Mouse (Mus musculus): Measurements from ENCODE around the gene Tmem63c.
A peak's percentile ranks its signal among the peaks of the same experiment; 100 is the strongest.

Tmem63c gene

DNA sequence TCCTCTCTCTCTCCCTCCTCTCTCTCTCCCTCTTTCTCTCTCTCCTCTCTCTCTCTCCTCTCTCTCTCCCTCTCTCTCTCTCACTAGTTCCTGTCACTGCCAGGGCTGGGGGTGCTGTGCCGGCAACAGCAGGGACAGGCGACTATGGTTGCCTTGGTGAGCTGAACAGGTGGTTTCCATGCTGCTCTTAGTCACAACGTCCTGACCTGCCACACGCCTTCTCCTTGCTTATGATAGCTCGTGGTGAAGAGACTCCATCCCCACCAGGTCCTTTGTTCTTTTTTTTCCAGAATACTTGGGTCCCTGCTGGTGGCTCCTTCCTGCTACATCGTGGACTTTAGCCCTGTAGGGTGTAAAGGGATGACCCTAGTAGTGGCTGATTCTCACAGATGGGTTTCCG is 18.9 kb upstream of the Tmem63c start:
- DNase-seq = no peak

DNA sequence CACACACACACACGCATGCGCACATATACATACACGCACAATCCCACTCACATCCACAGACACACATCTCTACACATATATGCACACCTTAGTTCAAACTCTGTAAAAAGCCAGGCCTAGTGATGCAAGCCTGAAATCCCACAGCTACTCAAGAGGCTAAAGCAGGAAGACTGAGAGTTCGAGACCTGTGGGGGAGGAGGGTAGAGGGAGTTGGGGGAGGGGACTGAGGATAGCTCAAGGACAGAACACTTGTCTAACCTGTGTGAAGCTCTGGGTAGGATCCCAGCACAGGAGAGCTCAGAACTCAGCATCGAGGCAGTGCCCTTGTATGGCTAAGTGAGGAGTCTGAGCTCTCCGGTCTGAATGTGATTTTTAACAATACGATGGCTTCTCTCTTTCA is 18.3 kb upstream of the Tmem63c start:
- no peak for DNase-seq

DNA sequence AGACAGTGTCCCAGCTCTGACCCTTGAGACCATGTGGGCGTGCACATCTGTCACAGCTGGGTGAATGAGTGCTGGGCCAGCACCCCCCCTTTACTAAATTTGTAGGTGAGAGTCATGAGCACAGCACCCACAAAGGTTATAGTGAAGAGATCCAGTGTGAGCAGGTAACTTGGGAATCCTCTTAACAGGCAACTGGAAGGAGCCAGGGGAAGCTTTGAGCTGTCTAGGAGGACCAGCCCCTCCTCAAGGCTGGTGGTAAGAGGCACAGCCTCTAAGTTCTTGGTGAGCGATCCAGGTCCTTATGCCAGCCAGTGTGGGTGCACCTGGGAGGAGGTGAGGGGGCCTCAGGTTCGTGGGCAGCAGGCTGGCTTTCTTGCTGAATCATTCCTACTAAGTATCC is 17.5 kb upstream of the Tmem63c start:
- no peak for DNase-seq

DNA sequence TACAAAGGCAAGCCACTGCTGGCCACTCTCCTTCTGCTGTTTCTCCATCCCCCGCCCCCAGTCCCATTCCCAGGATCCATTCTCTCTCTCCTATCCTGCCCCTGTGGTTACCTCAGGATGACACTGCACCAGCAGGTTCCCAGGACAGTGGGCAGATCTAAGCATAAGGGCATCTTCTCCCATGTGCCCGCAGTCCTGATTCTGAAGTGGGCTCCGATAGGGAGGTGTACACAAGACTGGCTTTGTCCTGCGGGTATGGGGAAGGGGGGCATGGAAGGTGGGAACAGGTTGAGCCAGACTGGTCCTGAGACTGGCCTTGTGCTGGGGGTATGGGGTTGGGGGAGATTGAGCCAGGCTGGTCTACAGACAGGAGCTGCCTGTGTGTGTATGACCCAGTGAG is 16.5 kb upstream of the Tmem63c start:
- DNase-seq = no peak

DNA sequence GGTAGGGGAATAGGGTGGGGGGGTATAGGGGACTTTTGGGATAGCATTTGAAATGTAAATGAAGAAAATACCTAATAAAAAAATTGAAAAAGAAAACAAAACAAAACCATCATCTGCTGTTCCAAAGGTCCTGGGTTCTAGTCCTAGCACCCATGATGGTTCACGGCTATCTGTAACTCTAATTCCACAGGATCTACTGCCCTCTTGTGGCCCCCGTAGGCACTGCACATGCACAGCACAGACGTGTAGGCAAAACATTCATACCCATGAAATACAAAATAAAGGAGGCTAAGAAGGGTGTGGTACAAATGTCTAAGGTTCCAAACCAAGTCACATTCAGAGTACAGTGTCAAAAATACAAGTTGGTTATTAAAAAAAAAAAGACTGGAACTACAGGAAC is 4.1 kb upstream of the Tmem63c start:
- DNase-seq = peak; percentile 58

DNA sequence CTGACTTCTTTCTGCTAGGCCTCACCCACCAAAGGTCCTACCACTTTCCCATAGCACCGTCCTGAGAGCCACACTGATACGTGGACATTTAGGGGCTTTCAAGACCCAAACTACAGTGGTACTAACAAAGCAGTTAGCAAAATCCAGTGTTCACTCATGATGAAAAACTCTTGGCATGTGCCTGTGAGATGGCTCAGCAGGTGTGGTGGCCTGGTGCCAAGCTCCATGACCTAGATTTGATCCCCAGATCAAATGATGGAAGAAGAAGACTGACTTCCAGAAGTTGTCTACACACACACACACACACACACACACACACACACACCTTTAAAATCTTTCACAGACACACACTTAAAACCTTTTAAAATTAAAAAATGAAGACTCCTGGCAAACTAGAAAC is 2.4 kb upstream of the Tmem63c start:
- DNase-seq = no peak

DNA sequence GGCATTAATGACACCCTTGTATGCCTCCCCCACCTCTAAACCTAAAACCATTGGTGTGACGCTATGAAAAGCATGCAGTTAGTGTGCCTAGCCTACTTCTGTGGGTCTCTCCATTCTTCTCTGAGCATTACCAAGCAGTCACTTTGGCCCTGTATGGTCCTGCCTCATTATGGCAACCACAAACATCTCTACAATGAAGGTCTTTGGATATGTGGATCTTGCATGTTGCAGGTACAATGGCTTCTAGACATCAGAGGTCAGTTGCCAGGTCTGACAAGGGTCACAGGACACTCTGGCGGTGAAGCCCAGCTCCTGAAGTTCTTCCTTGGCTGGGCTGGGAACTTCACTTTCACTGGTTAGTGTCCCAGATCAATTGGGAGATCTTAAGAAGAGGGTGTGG is 866 bp downstream of the Tmem63c start:
- DNase-seq = no peak

DNA sequence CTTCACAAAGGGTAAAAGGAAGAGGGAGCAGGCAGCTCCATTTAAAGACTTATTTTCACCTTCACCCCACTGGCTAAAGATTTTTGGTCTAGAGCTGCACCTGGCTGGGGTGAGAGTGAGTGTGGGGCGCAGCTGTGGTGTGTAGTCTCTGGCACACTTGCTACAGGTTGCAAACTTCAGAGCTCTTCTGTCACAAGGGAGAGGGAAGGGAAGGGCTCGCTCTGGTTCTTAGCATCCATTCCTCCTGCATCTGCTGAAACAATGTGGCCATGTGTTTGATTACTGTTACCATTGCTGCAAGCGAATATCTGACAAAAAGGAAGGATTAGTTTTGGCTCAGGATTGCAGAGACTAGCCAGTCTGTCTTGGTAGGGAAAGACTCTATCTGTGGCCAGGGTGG is 2.3 kb downstream of the Tmem63c start:
- no peak for DNase-seq

DNA sequence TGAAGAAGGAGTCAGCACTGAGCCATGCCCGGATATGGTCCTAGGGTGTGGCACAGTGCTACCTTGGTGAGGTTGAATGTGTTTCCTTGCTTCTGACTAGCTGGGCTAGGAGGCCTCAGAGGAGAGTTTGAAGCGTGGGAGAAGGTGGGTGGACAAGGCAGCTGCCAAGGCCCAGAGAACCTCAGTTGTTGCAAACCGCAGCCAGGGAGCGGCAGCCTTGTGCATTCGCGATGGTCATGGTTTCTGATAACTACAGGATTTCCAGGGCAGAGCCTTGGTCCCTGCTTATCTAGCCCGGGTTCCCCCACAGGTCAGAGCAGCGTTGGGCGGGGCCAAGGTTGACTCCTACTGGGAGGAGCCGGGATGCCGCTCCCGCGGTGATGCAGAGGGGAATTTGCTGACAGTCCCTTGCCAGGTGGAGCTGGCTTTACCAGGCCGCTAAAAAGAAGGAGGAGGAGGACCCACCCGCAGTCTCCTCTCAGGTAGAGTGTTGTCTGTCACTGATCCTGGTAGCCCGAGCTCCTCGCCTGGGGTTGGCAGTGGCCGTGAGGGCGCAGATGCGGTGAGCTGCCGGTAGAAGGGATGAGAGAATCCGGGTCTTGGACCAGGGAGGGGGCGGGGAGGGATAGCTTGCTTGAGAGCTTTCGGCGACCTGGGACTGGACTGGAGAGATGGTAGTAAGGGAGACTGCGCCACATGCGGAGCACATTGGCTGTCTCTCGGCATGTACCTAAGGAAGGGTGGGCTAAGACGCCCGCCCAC is 5.2 kb downstream of the Tmem63c start:
- no peak for DNase-seq

DNA sequence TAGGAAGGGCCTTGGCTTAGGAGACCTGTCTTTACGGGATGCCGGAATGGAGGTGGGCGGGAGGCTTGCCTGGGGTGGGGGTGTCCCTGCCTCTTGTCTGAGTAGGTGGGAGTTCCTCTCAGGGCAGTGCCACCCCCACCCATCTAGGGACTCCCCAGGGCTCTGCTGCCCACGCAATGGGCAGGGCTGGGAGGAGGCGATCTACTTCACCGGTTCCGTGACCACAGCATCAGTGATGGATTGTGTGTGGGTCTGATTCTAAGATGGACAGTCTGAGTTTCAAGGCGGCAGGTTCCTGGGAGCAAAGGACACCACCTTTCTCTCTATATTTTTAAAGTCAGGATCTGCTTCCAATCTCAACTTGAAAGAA is 5.7 kb downstream of the Tmem63c start:
- DNase-seq = no peak

DNA sequence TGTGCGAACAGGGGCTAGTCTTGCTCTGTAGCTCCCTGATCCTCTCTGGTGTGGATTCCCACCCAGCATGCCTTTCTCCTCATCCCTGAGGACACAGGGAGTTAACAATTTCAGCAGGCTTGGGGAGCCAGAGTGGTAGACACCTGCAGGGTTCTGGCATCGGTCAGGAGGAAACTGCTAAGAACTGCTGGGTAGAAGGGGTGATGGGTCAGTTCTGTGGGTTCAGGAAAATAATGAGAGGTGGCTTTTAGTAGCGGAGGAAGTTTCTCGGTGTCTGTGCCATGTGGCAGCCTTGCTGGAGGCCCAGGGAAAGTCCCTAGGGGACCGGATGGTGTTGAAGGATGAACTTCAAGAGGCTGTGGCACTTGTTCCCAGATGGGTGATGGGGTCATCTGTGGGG is 6.3 kb downstream of the Tmem63c start:
- no peak for DNase-seq

DNA sequence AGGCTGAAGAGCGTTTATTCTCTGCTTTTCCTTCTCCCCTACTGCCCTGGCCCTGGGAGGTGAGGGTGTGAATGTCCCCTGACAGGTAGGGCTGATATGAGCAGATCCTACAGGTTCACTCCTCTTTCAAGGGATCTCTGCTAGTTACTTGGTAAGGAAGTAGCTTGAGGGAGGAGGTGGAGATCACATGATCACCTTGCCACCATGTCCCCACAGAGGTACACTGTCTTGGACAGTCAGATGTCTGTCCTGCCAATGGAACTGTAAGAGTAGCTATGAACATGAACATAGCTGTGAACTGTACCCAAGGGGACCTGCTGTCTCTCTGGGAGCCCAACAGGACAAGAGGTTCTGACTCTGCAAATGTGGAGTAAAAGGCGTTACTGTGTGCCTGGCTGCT is 6.9 kb downstream of the Tmem63c start:
- DNase-seq = no peak

DNA sequence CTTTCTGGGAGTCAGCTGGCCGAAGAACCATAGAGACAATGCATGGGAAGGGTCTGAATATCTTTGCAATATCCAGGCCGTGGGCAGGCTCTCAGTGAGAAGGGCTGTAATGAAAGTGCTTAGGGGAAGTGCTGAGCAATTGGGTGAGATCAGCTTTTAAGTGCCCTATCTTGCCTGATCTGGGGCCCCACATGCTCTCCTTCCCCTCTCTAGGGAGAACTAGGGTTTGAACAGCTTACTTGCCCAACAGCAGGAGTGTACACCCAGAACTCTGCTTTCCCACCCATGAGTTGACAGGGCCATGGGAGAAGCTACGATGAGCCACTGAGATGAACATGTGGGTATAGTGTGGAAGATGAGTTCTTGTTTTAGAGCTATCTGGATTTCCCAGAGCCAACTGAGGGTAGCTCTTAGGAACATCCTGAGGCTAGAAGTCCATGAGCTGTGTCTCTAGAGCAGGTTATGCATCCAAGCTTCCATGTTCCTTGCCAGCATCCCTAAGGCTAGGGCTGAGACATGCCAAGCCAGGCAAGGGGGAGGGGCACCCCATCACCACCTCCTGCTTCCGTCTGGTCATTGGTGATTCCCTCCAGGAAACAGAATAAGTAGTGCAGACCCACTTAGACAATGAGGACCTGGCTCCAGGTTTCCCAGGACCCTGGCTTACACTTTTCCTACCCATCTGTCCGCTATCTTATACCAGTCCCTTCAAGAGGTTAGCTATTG is 8.3 kb downstream of the Tmem63c start:
- DNase-seq = no peak

DNA sequence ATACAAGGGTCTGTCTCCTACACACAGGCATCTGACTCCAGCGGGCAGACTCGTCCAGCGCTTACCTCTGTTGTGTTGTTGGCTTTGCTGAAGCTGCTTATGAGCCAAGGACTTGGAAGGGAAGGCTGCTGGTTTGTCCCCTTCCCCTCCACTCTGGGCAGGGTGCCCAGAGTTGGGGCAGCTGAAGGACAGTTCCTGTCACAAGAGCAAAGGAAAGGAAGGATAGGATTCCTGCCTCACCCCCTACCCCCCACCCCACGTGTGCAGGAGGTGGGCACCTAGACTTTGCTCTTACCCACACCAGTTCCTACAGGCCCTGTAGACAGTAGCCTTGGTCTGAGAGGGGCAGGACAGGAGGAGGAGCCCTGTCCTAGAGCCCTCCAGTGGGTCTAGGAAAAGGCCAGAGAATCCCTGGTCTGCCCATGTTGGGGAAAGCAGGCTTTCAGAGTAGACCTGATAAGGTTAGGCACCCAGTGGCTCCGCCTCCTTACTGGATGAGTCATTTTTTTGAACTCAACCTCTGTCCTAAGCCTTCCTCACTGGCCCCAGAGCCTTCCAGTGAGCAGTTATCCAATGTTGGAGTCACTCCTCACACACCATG is 10.1 kb downstream of the Tmem63c start:
- DNase-seq = no peak

DNA sequence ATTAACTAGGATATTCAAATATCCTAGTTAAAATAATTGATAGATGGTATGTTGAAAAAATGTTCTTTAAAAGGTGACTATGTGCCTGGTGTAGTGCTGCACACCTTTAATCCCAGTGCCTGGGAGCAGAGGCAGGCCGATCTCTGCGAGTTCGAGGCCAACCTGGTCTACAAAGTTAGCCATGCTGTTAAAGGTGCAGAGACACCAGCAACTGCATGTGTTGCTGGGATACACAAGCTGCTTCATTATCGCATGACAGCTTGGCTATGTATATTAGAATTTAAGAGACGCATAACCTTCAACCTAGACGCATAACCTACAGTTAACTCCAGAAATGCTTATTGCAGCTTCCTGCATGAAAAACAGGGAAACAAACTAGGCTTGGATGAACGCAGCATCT is 15.5 kb downstream of the Tmem63c start:
- no peak for DNase-seq

DNA sequence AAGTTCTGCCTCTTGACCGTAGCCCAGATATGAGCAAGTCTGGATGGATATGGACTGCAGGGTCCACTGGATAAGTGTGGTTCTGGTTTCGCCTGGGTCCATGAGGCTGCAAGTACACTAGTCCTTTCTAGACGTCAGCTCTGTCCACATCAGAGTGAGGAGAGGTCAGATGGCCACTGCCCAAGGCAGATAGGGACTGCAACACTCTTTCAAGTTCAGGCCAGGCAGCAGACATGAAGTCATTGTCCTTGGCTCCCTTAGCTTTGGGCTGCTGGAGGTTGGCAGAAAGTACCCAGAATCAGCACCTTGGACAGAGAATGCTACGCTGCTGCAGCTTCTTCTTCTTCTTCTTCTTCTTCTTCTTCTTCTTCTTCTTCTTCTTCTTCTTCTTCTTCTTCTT is 19.0 kb downstream of the Tmem63c start:
- no peak for DNase-seq

DNA sequence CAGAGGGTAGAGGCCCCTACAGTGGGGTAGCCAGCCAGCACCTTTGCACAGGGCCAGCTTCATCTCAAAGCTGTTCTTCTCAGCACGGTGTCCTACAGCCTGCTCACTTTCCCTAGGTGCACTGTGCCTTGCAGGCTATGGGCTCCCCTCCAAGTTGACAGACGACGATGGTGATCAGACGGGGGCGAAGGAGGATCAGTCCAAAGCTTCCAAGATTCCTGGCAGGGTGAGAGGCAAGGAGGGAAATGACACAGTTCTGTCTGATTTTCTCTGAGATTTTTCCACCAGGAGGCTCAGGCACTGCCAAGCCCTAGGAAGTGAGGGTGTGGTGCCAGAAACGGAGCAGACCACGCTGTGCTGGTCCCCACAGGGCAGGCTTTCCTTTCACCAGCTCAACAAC is 19.7 kb downstream of the Tmem63c start:
- DNase-seq = no peak

DNA sequence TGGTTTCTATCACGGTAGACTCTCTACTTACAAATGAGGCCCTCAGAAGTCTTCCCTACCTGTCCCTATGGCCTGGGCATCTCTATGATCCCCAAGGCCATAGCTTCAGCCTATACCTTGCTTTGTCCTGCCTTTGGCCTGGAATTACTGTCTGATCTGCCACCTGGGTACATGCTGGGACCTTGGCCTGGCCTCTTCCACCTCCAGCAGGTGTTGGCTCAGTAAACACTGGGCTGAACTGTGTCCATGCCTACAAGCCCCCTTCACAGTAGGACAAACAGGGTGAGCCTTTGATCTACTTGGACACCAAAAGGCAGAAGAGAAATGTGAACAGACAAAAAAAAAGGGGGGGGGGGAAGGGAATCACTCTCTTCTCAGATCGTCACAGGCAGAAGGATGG is 21.3 kb downstream of the Tmem63c start:
- DNase-seq = no peak

DNA sequence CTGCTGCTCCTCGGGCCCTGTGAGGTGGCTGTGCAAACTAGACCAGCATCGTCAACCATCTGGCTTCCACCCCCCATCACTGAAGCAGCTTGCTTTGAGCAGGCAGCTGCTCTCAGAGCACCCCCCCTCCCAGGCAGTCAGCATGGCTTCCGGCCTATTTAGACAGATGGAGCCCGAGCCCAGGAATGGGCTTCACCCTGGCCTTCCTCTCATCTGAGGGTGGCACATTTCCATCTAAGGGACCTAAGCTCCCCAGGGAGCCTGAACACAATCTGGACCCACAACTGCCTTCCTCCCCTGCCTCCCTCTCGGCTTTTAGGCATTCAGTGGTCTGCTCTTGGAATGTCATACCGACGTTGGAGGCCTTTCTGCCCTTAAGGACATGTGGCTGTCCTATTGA is 22.1 kb downstream of the Tmem63c start:
- DNase-seq = no peak

DNA sequence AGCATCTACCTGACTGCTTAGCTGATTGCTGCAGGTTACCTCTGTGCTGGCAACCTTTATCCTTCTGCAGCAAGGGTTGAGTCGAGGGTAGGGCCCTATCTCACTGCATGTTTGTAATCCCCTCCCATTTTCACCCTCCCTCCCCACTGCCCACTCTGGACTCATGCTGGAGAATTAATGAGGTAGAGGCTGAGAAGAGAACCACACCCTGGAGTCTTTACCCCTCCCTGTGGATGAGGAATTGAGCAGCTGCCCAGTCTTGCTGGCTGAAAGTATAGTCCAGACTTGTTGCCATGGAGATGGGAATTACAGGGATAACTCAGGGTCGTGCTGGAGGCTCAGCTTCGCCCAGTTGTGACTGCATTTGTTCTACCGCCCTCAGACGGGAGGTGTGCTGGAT is 23.6 kb downstream of the Tmem63c start:
- no peak for DNase-seq

DNA sequence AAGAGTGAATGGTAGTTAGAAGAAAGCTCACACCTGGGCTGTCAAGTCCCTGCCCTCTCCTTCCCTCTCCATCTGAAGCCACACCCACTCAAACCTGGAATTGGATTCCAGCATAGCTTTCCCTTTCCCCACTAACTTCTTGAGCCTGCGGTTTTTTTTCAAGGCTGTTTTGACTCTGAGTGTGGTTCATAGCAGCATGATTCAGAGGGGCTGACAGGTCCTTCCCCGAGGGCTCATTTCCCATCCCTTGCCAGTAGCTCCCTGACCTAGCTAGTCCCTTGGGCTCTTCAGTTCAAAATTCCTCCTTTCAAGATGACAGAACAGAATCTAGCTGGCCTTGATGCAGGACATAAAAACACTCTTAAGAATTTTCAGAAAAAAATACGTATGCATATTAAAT is 26.4 kb downstream of the Tmem63c start:
- DNase-seq = no peak

DNA sequence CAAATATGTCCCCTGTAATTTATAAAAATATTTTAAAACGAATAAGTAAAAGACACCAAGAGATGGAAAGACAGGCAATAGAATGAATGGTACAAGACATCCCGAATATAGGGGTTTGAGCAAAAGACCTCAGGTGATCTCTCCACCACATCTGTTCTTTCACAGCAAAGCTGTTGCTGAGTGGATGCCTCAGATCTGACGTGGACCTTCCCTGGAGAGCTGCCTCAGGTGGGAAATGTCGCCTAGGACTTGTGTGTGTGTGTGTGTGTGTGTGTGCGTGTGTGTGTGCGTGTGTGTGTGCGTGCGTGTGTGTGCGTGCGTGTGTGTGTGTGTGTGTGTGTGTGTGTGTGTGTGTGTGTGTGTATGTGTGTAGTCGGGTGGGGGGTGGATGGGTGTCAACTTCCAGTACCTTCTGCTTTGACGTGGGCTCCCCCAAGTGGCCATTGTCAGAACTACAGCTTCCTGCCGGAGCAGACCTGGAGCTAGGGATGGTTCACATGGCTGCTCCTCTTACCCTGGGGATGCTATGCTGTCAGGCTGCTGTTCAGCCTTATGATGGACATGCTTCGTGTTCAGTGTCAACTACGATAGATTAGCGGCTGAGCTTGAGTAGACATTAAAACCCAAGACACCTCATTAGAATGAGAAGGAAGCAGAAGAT is 31.7 kb downstream of the Tmem63c start:
- DNase-seq = peak; percentile 79

DNA sequence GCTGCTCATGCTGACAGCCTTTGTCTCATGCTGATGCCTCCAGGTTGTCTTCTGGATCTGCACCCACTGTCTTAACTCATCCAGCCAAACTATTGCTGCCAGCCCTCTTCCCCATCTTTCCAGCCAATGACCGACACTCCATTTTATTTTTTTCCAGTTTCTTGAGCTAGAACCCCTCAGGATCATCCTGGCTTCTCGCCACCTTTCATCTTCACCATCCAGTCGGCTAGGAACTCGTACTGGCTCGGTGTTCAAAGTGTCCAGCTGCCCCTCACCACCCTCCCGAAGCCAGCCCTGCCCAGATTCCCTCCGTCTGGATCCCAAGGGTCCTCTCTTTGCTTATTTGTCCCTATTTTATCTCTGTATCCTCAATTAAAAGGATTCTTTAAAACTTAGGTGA is 33.7 kb downstream of the Tmem63c start:
- DNase-seq = no peak

DNA sequence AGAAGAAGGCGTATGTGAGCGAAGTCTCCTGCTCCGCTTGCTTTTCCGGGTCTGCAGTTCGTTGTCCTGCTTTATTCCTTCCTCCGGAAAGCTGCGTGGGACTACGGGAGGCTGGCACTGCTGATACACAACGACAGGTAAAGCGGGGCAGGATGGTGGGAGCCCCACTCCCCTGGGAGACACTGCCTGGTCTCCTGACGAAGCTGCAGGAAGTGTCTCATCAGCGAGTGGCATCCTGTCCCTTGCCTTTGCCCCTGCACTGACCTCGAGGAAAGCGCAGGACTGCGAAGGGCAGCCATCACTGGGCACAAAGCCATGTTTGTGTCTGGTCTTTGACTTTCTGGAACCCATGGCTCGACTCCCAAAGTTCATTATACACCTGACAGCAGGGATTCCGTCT is 35.9 kb downstream of the Tmem63c start:
- DNase-seq = no peak

All from thymus, postnatal 25 days (tissue).